Mouse (Mus musculus): Measurements from ENCODE around the gene Lsamp.

- TF ChIP-seq CTCF (IDR thresholded peaks at IDR 0.05; ENCODE audit: low read depth), result no peak
- no peak for TF ChIP-seq EP300 (IDR thresholded peaks at IDR 0.05; ENCODE audit: low read depth)
These were observed 708.1 kb downstream of the Lsamp start for GRCm38 (mm10) chr16:40692292-40692691.
